Mouse (Mus musculus) spleen, adult 12 weeks (tissue): Measurements from ENCODE around the gene Tnp1.

Experiments
- DNase-seq: peaks from one replicate; pipeline ENCODE4 v3.0.0; 2022; ENCODE audit warnings: low spot score

Gene Tnp1

DNA sequence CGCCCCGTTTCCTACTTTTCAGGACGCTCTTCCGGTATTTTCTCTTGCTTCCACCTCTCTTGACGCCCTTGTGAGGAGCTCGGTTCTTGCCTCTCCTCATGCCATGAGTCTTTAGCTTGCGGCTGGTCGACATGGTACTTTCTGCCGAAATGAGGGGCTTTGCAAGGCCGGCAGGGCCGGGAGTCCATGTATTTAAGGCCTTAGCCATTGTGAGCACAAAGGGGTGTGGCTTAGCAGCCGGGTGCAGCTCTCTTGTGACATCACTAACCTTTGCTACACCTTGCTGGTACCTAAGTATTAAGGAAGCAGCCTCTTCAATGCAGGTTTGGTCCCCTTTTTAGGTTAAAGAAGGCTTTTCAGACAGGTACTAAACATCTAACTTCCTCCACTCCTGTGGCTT is at the start of gene Tnp1:
Gene Tnp1 (minus strand): TSS at position 179 of the 400 bp plus-strand sequence.
- no peak for DNase-seq

DNA sequence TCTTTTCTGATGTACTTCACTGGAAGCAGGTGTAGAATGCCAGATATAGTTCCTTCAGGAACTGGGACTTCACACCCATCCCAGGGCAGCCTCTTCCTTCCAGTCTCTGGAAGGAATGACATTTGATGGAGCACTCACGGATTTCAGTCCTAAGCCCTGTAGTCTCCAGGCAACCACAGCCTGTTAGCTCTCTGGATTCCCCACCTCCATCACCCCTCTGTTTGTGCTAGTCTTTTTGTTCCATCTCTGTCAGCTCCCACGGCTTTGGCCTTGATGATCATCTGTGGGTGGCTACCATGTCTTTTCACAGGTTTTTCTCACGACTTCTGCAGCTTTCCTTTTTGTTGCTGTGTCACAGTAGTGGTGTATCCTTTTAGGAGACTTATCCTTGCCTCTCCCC is 48.6 kb upstream of the Tnp1 start:
- DNase-seq, result no peak

DNA sequence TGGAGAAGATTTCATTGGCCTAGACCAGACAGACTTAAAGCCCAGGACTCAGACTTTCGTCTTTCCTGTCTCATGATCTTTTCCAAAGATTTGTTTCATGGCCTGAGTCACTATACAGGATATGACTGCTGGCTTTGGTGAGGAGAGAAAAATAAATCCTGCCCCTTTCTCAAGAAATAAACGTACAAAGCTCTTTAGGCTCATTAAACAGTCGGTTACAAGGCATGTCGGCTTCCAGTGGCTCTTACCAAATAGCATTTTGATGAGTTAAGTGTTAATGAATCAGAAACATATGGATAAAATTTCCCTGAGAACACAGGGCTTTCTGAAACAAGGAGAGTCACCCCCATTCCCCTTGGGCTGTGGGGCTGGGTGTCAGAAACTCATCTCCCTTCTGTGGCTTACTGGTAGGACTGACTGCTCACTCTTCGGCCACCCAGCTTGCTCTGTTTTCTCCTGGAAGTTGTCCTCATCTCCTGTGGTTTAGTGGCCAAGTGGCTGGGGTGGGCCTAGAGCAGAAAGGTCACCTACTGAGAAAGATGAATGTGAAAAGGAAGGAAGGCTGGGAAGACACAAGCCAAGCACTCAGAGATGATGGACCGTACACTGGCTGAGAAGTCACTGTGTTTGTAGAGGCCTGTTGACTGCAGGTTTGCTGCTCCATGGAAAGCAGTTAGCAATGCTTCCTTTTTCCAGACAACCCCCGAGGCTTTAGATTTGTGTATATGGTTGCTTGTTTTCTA is 46.0 kb upstream of the Tnp1 start:
- no peak for DNase-seq

DNA sequence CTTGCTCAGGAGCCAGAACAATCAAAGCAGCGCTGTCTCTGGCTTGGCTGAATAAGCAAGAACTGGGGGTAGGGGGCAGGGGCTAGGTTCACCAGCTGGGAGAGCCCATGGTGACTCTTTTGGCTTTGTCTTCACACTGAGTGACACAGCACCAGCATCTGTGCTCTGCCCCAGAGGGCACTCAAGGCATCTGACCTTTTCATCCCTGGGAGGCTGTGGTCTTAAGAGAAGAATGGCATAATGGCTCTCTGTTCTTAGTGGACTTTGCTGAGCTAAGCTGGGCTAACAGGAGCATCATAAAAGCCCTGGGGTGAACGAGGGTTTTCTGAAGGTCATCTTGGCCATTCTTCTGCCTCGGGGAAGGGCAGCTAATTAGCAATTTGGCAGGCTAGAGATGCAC is 44.6 kb upstream of the Tnp1 start:
- no peak for DNase-seq

DNA sequence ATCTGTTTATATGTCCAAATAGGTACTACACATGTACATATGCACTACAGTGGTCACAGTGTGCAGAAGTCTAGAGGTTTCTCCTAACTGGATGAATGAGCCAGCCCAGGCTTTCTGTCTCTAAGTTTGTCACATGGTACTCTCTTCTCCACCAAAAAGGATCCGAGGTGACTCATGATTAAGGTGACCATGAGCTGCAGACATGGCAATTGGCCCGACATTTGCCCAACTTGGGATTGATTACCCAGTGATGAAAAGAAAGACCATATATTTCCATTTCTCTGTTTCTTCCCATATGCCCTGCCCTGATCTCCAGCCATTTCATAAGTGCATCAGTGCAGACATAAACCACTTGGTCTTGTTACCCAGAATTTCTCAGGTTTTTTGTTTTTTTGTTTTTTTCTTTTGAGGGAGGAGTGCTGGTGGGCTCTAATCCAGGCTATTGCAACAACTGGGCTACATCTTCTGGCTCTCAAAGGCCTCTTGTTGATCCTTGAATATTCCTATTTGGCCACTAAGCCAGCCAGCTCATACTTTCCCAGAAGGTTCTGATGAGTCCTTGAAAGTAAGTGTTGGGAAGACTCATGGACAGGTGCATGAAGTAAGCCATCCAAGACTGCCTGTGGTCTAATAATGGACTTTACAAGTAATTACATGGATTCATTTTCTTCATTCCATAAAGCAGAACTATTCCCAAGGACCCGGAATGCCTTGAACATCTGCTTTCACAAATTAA is 40.7 kb upstream of the Tnp1 start:
- DNase-seq, result no peak

DNA sequence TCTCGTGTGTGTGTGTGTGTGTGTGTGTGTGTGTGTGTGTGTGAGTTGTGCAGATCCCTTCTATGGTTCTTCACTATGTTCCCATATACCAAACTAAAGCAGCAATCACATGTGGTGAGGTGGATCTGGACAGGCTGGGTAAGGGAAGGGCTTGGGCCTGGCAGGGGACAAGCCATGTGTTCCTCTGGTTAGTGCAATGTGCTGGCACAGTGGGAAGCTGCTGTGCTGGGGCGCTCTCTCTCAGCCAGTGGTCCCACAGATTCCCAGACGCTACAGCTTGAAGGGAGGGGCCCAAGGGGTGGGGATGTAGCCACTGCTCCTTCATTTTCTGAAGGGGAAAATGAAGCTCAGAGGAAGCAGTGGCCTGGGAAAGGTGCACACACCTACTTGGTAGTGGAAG is 40.1 kb upstream of the Tnp1 start:
- no peak for DNase-seq

DNA sequence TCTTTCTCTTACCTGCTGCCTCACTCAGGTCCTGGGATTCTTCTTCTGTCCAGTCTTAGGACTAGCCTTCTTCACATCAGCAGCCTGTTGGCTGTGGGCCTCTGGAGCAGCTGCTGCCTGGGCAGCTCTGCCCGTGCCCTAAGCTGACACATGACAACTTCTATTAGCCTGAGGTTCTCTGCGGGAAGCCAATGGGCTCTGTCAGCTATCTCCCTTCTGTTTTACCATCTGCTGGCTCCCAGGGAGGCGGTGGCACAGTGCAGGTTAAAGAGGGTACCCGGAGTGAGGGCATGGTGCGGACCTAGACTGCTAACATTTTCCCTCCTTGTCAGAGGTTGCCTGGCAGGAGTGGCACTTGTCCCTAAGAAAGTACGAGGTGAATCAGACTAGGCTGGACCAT is 39.5 kb upstream of the Tnp1 start:
- DNase-seq, result no peak

DNA sequence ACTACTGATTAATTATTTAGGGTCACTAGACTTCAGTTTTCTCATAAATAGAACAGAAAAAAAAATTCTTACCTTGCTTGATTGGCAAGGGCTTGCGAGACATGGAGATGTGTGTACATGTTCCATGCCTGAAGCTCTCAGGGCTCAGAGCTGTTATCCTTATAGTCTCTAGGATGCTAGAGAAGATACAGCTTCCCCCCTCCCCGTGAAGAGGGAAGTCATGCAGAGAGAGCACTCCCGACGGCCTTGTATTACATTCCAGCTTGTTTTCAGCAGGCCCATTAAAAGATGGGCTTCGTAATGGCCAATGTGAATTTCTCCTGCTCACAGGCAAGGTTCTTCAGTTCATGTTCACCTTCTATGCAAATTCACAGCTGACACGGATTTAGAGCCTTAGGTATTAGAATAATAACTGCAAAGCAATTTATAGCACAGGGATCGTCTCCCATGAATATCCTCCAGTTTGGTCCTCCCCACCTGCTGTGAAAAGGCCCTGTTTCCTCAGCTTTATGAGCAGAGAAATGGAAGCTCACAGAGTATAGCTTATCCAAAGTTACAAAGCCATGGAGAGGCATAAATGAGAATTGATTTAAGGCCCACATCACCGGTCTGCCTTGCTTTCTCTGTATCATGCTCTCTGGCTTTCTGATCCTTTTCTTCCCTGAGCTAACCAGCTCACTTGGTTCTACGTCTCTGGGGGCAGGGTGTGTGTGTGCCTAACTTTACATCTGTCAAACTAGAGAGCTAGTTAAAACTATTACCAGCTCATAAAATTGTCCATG is 38.0 kb upstream of the Tnp1 start:
- DNase-seq, result no peak

DNA sequence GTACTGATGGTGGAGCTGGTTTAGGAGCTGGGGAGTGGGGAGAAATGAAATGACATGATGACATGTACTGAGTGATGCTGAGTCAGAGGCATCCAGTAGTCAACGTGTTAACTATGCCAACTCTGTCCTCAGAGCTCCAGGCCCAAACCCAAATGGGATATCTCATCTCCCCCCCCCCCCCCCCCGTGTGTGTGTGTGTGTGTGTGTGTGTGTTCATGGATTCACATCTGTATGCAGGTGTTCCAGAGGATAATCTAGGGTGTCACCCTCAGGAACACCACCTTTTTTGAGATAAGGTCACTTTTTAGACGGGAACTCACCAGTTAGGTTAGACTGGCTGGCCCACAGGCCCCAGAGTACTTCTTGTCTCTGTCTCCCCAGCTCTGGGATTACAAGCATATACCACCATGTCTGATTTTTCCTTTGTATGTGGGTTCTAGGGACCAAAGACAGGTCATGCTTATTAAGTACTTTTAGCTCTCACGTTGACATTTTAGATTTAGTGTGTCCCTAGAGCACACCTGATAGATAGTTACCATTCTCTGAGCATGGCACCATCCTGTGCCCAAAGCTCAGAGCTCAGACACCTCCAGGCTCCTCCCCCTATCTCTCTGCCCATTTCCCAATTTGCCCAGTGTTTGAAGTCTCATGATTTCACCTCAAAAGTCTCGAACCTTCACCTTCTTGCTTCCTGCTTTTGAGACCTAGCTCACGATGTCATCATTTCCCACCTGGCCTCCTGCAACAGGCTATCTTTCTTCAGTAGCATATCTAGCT is 31.4 kb upstream of the Tnp1 start:
- DNase-seq, result no peak

DNA sequence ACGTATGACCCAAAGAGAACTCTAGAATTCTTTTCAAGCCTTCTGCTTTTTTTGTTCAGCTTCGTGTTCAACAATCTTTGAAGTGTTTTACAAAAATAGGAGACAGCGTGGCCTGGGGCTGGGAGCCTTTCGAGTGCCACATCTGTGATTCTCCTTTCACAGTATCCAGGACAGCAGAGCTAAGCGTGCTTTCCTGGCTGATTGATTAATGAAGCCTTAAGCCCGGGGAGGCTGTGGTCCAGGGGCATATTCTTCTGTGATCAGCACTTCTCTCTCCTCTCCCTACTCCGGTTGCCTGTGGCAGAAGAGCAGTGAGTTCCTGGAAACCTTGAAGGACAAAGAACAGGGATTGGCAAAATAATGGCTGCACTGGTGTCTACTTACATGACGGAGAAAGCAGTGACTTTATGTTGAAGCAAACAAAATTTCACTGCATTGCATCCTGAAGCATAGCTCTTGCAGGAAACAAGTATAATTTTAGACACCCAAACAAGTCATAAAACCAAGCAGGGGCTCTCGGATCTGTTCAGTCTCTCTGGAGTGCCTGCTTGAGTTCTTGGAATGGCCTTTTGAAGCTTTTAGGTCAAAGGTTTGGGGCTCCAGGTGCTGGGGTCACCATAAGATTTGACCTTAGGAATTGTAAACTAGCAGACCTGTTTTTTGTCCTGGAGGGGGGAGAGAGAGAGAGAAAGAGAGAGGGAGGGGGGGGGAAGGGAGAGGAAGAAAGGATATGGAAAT is 30.4 kb upstream of the Tnp1 start:
- DNase-seq, result no peak

DNA sequence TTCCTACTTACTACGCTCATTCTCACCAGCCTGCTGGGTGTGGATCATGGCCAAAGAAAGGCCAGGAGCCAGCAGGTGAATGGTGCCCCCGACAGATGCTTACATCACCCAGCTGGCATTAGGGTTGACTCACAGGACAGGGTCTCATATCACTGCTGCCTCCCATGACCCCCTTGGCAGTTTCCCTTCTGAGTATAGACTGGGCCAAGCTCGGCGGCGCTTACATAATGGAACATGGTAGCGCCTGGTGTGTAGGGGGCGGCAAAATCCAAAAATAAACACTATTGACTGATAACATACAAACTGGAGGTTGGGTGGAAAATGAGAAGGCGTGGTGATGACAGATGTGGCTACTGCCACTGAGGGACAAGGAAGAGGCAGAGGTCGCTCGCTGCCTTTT is 28.0 kb upstream of the Tnp1 start:
- DNase-seq, result no peak

DNA sequence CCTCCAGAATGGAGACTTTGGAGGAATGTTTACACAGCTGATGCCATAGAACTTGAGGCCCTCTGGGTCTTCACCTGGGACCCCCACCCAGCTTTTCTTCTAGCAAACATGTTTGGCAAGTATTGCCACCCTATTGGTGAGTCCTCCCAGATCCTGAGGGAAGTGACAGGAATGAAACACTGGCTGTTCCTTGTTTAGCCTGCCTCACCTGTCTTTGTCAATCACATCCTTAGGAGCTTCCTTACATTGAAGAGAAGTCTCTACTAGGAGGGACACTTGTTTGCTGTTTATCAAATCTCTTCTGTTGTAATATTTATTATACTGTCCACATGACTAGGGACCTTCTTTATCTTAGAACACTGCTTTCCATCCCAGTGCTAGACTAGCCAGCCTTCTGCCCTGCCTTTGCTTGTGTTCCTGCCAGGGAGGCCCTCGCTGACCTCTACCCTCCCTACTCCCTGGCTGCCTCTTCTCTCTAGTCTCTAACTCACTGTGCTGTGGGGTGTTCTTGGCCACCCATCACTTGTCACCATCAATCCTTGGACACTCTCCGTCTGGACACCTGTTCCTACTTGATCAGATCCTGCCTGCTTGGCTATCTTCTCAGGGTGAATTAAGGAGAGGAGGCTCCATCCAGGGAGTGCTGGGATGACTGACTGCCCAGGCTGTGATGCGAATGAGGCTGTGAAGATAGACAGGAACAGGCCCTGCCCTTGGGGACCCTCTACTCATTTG is 25.1 kb upstream of the Tnp1 start:
- DNase-seq, result no peak

DNA sequence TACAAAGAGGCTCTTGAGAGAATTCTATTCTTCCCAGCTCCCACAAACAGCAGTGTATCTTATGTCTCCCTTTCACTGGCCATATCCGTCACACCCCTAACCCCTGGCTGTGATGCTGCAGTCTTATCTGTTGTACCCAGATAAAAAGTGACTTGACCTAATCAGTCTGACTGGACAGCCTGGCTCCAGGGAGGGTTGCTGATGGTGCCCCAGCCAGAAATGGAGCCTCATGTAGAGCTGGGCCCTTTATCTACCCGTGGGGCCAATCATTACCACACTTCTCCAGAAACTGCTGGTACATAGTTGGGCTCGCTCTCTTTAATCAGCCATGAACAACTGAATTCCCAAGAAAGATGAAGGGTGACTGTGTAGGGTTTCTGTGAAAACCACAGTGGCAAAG is 22.8 kb upstream of the Tnp1 start:
- peak; percentile 7 for DNase-seq

DNA sequence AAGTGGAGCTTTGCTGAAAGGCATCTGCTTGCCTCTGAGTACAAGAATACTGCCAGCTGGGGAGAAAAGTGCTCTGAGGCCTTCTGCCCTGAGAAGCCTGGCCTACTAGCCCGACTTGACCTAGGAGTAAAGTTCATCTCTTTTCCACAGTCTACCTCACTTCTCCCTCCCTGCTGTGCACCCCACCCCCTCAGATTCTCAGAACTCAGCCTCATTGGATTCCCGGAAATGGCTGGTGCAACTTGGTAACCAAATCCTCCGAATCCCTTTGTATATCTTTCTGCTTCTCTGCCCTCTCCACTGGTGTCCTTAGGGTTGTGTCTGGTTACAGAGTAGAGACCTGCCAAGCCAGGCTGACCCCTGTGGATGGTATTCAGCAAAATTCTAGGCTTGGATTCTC is 20.8 kb upstream of the Tnp1 start:
- no peak for DNase-seq

DNA sequence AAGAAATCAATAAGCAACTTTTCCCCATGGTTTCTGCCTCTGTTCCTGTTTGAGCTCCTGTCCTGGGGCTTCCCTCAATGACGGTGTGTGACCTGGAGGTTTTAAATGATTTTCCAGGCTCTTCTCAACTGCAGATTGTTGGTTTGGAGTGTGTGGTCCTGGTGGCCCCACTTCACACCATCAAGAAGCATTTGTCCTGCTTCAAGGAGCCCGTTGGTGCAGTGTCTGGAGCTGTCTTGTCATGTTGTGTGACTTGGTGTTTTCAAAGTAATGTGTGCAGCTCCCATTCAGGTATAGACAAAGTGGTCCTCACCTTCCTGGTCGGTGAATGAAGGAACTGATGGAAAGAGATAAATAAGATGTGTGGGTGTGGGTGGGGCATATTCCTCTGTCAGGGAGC is 20.0 kb upstream of the Tnp1 start:
- DNase-seq, result no peak

DNA sequence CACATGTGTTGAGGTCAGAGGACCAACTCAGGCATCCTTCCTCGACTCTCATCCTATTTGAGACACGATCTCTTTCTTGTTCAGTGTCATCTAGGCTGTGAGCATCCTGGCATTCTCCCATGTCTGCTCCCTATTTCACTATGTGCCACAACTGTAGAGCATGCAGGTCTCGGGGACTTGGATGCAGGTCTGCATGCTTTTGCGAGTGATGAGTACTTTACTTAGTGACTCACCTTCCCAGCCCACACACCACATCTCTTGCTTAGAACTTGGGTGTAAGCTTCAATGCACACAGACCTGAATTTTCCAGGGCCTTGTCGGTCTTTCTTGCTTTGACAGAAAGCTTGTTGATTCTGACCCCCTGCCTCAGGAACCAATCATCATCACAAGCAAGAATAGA is 16.8 kb upstream of the Tnp1 start:
- no peak for DNase-seq

DNA sequence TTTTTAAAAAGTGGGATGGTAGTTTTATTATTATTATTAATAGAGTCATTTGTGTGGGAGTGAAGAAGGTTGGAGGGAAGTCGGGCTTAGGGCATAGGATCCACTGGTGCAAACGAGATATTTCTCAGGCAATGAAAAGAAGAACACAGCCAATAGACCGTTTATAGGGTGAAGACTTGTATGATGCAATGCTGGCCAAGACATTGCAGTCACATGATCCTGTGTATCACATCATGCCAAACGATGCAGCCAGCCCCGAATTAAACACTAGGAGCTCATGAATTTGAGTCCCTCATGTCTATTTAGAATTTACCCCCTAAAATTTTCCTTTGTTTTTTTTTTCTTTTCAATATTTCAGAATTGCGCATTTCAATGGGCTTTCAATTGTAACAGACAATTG is 13.0 kb upstream of the Tnp1 start:
- DNase-seq, result no peak

DNA sequence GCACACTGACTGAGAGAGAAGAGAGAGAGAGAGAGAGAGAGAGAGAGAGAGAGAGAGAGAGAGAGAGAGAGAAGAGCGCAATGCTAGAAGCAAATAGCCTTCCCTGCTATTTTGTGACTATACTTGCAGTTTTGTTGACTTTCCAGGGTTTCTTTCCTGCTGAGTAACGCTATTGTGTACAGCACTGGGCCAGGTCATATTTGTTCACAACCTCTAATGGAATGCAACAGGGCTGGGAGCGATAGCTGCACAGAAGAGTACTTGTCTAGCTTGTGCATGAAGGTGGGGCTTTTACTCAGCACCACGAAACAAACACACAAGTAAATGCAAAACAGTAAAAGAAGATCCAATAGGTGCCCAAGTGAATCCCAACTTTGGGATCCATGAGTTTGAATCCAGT is 11.7 kb upstream of the Tnp1 start:
- DNase-seq, result no peak

DNA sequence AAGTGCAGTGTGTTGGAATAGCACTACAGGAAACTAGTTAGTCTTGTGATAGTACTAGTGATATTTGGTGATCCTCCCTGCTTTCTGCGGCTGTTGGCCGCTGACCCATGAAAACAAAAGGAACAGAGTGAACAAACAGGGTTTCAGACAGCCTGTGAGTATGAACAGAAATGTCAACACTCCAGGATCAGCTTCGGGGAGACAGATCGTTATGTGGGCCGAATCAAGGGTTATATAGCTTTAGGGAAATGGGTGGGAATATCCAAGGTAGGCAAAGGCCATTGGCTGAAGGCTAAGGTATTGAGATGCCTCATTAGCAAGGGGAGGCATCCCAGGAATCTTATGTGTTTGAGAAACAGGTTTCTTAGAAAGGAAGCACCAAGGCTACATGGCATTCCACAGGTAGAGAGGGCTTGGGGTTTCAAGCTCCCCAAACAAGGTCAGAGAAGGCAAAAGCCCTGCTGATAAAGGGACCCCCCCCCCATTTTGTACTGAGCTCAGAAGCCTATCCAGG is 11.1 kb upstream of the Tnp1 start:
- DNase-seq, result no peak

DNA sequence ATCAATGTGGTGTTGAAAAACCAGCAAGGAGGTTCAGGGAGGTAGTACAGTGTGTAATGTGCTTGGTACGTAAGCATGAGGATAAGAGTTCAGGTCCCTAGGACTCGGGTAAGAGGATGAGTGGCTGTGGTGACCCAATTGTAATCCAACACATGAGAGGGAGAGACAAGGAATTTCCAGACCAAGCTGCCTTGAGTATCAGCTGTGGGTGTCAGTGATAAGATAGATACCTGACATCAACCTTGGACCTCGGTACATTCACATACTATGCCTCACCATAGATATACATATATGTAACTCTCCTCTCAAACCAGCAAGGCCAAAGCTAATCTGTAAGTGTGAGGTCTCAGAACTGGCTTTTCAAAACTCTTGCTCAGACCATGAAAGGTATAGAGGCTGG is 10.4 kb upstream of the Tnp1 start:
- no peak for DNase-seq

DNA sequence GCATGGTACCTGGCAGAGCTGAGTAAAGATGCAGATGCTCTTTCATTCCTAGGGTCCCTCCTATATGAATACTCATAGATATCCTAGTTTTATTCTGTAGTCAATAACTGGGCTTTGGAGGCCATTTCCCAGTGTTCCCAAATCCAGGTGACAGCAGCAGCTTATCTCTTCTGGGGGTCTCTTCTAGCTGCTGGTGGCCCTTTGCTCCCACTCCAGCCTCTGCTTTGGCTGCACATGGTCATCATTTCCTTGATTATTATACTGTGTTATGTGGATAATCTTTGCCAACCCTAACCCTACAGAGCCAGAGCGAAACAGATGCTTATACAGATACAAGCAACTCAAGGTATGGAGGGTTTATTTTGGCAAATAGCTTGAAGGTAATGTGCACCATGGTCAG is 8.9 kb downstream of the Tnp1 start:
- DNase-seq, result no peak
